Mouse (Mus musculus) embryonic facial prominence, embryonic 15.5 days (tissue): ENCODE measurements around the gene Abcc4. TPM values are rescaled to one million over a fixed set of nuclear protein-coding genes. Genes with fewer than 3 reads are reported as not detected.

Experiments
- ATAC-seq: fragments of 200-750 bp; cut with Nextera tagmentation; 2 replicates; pipeline ENCODE4 v1.8.0; 2017; ENCODE audit warnings: low read depth, moderate TSS enrichment; ENCODE audit not compliant: insufficient number of reproducible peaks, low FRiP score, low TSS enrichment
- H3K27ac ChIP-seq: fragments of 300-500 bp; sonication (generic); replicated peaks from 2 replicates; pipeline ENCODE4 v1.5.1; 2015; ENCODE audit warnings: mild to moderate bottlenecking, inconsistent platforms
- H3K27me3 ChIP-seq: fragments of 300-500 bp; sonication (generic); 2 replicates; pipeline ENCODE4 v1.6.1; 2015; ENCODE audit warnings: inconsistent platforms
- H3K36me3 ChIP-seq: fragments of 300-500 bp; sonication (generic); 2 replicates; pipeline ENCODE4 v1.6.1; 2015; ENCODE audit warnings: mild to moderate bottlenecking, inconsistent platforms
- H3K4me1 ChIP-seq: fragments of 300-500 bp; sonication (generic); 2 replicates; pipeline ENCODE4 v1.6.1; 2015; ENCODE audit warnings: inconsistent platforms
- H3K4me2 ChIP-seq: fragments of 300-500 bp; sonication (generic); replicated peaks from 2 replicates; pipeline ENCODE4 v1.6.1; 2015; ENCODE audit warnings: mild to moderate bottlenecking, inconsistent platforms
- H3K4me3 ChIP-seq: fragments of 300-500 bp; sonication (generic); replicated peaks from 2 replicates; pipeline ENCODE4 v1.5.1; 2015; ENCODE audit warnings: mild to moderate bottlenecking, inconsistent platforms
- H3K9ac ChIP-seq: fragments of 300-500 bp; sonication (generic); 2 replicates; pipeline ENCODE4 v1.6.1; 2015; ENCODE audit warnings: inconsistent platforms
- H3K9me3 ChIP-seq: fragments of 300-500 bp; sonication (generic); replicated peaks from 2 replicates; pipeline ENCODE4 v1.6.1; 2016; ENCODE audit warnings: inconsistent platforms
- WGBS: fragments of 180-500 bp; shearing (Covaris S2); methylation state at CpG from one replicate; pipeline ENCODE4 v1.1.7; 2015; 5-methylcytosine and 5-hydroxymethylcytosine counted together
- polyA plus RNA-seq: library from polyadenylated mRNA; unstranded; fragments of >200 nt; fragmentation: Nextera tagmentation; extraction: Ambion mirVana; gene quantifications from 2 replicates; pipeline ENCODE4 v1.2.1, GENCODE M21; 2015

Gene Abcc4
- polyA plus RNA-seq, 1 experiment from 2014 or later: 4.3 TPM

- Histone ChIP-seq H3K36me3 (no peaks in the 10 kb centered on the region), H3K27ac (no peak overlapping the region)
- WGBS: 79% methylated on average over 2 of the region's 2 CpGs
These were observed 240.7 kb downstream of the Abcc4 start for GRCm38 (mm10) chr14:118465331-118465730.

GRCm38 (mm10) chr14:118464401-118464800 is 241.6 kb downstream of the Abcc4 start:
- 0 out of 2 replicates have a peak, but pooled peaks cover 3% of the 10 kb centered on the region for H3K4me1 ChIP-seq
- H3K27me3 ChIP-seq: no peaks in the 10 kb centered on the region
- H3K27ac ChIP-seq: no peak overlapping the region
- no peak for ATAC-seq
- no peak overlapping the region for H3K9ac ChIP-seq
- 83% methylated on average over 3 of the region's 3 CpGs for WGBS
- H3K9me3 ChIP-seq: no peaks in the 10 kb centered on the region
- H3K4me2 ChIP-seq: no peak overlapping the region
- H3K36me3 ChIP-seq: no peaks in the 10 kb centered on the region
- H3K4me3 ChIP-seq: no peak overlapping the region

More at GRCm38 (mm10) chr14:118465331-118465730, 240.7 kb downstream of the Abcc4 start:
- H3K9ac ChIP-seq: no peak overlapping the region
- no peak for ATAC-seq
- no peak overlapping the region for H3K4me2 ChIP-seq
- H3K4me3 ChIP-seq: no peak overlapping the region
- H3K27me3 ChIP-seq: no peaks in the 10 kb centered on the region
- no peaks in the 10 kb centered on the region for H3K9me3 ChIP-seq
- 0 out of 2 replicates have a peak, but pooled peaks cover 3% of the 10 kb centered on the region for H3K4me1 ChIP-seq

GRCm38 (mm10) chr14:118452572-118452971 is 253.4 kb downstream of the Abcc4 start:
- Histone ChIP-seq H3K9me3 (no peaks in the 10 kb centered on the region), H3K36me3 (no peaks in the 10 kb centered on the region), H3K4me3 (no peak overlapping the region), H3K9ac (no peak overlapping the region), H3K27ac (no peak overlapping the region), H3K4me2 (no peak overlapping the region), H3K27me3 (no peaks in the 10 kb centered on the region), H3K4me1 (no peaks in the 10 kb centered on the region)
- ATAC-seq: no peak
- WGBS: 62% methylated on average over 4 of the region's 4 CpGs

- H3K27me3 ChIP-seq: peaks cover 58% of the 10 kb centered on the region
- WGBS: 73% methylated on average over 8 of the region's 8 CpGs
These were observed 265.9 kb downstream of the Abcc4 start for GRCm38 (mm10) chr14:118440155-118440554.

GRCm38 (mm10) chr14:118437156-118437931 is 268.7 kb downstream of the Abcc4 start:
- Histone ChIP-seq H3K27me3 (peaks cover 75% of the 10 kb centered on the region), H3K4me3 (peak overlapping the region; percentile 45), H3K4me2 (peak overlapping the region; percentile 88), H3K4me1 (peaks cover 15% of the 10 kb centered on the region), H3K9me3 (no peaks in the 10 kb centered on the region), H3K9ac (peak overlapping the region; percentile 0; the same call in 1 of the 2 replicates), H3K27ac (no peak overlapping the region), H3K36me3 (no peaks in the 10 kb centered on the region)
- ATAC-seq: peak; percentile 70
- under 1% methylated on average over 36 of the region's 36 CpGs for WGBS

More at GRCm38 (mm10) chr14:118440155-118440554, 265.9 kb downstream of the Abcc4 start:
- H3K36me3 ChIP-seq: no peaks in the 10 kb centered on the region
- no peak overlapping the region for H3K9ac ChIP-seq
- no peaks in the 10 kb centered on the region for H3K9me3 ChIP-seq
- ATAC-seq: no peak
- H3K4me2 ChIP-seq: no peak overlapping the region
- peaks cover 15% of the 10 kb centered on the region for H3K4me1 ChIP-seq
- H3K4me3 ChIP-seq: no peak overlapping the region
- H3K27ac ChIP-seq: no peak overlapping the region

- H3K4me1 ChIP-seq: peaks cover 15% of the 10 kb centered on the region
- under 1% methylated on average over 31 of the region's 31 CpGs for WGBS
- no peaks in the 10 kb centered on the region for H3K36me3 ChIP-seq
- peaks cover 69% of the 10 kb centered on the region for H3K27me3 ChIP-seq
- H3K9me3 ChIP-seq: no peaks in the 10 kb centered on the region
- H3K9ac ChIP-seq: peak overlapping the region; percentile 0; the same call in 1 of the 2 replicates
- H3K4me2 ChIP-seq: peak overlapping the region; percentile 88
- ATAC-seq: peak; percentile 84
- no peak overlapping the region for H3K27ac ChIP-seq
- peak overlapping the region; percentile 45 for H3K4me3 ChIP-seq
These were observed 269.2 kb downstream of the Abcc4 start for GRCm38 (mm10) chr14:118436791-118437155.

- no peaks in the 10 kb centered on the region for H3K9me3 ChIP-seq
- peaks cover 66% of the 10 kb centered on the region for H3K27me3 ChIP-seq
- 27% methylated on average over 12 of the region's 12 CpGs for WGBS
- no peak overlapping the region for H3K4me2 ChIP-seq
- H3K4me1 ChIP-seq: peaks cover 15% of the 10 kb centered on the region
- no peaks in the 10 kb centered on the region for H3K36me3 ChIP-seq
- ATAC-seq: no peak
- H3K9ac ChIP-seq: no peak overlapping the region
- H3K4me3 ChIP-seq: no peak overlapping the region
- no peak overlapping the region for H3K27ac ChIP-seq
These were observed 270.2 kb downstream of the Abcc4 start for GRCm38 (mm10) chr14:118435676-118436330.

GRCm38 (mm10) chr14:118434842-118435241 is 271.2 kb downstream of the Abcc4 start:
- no peak for ATAC-seq
- Histone ChIP-seq H3K4me3 (no peak overlapping the region), H3K27me3 (peaks cover 59% of the 10 kb centered on the region), H3K27ac (no peak overlapping the region), H3K4me1 (peaks cover 15% of the 10 kb centered on the region), H3K4me2 (no peak overlapping the region), H3K36me3 (no peaks in the 10 kb centered on the region), H3K9ac (no peak overlapping the region), H3K9me3 (no peaks in the 10 kb centered on the region)
- whole genome bisulfite sequencing: 80% methylated on average over 4 of the region's 4 CpGs

- ATAC-seq: no peak
- Histone ChIP-seq H3K4me1 (peaks cover 15% of the 10 kb centered on the region), H3K36me3 (no peaks in the 10 kb centered on the region), H3K4me3 (no peak overlapping the region), H3K4me2 (no peak overlapping the region), H3K27me3 (peaks cover 49% of the 10 kb centered on the region), H3K27ac (no peak overlapping the region), H3K9ac (no peak overlapping the region), H3K9me3 (no peaks in the 10 kb centered on the region)
- WGBS: 49% methylated on average over 6 of the region's 6 CpGs
These were observed 272.2 kb downstream of the Abcc4 start for GRCm38 (mm10) chr14:118433848-118434247.
